Mouse (Mus musculus) limb, embryonic 13.5 days (tissue): ENCODE results near the gene Dcaf4. TPM values are rescaled to one million over a fixed set of nuclear protein-coding genes. Genes with fewer than 3 reads are reported as not detected.
A peak's percentile ranks its signal among the peaks of the same experiment; 100 is the strongest.

Experiments used
- ATAC-seq: fragments of 200-750 bp; cut with Nextera tagmentation; 2 replicates; pipeline ENCODE4 v1.8.0; 2017; ENCODE audit warnings: low read depth, moderate number of reproducible peaks, moderate TSS enrichment; ENCODE audit not compliant: low FRiP score
- H3K27ac ChIP-seq: fragments of 300-500 bp; sonication (generic); 2 replicates; pipeline ENCODE4 v1.5.1; 2015; ENCODE audit warnings: inconsistent platforms, mild to moderate bottlenecking, moderate library complexity
- H3K27me3 ChIP-seq: fragments of 300-500 bp; sonication (generic); 2 replicates; pipeline ENCODE4 v1.6.1; 2015; ENCODE audit warnings: mild to moderate bottlenecking, inconsistent platforms
- H3K36me3 ChIP-seq: fragments of 300-500 bp; sonication (generic); 2 replicates; pipeline ENCODE4 v1.6.1; 2015; ENCODE audit warnings: inconsistent platforms, mild to moderate bottlenecking, moderate library complexity
- H3K4me1 ChIP-seq: fragments of 300-500 bp; sonication (generic); 2 replicates; pipeline ENCODE4 v1.6.1; 2015; ENCODE audit warnings: inconsistent platforms
- H3K4me2 ChIP-seq: fragments of 300-500 bp; sonication (generic); replicated peaks from 2 replicates; pipeline ENCODE4 v1.6.1; 2015; ENCODE audit warnings: inconsistent platforms, mild to moderate bottlenecking, moderate library complexity
- H3K4me3 ChIP-seq: fragments of 300-500 bp; sonication (generic); 2 replicates; pipeline ENCODE4 v1.5.1; 2015; ENCODE audit warnings: moderate library complexity, mild to moderate bottlenecking, inconsistent platforms
- H3K9ac ChIP-seq: fragments of 300-500 bp; sonication (generic); 2 replicates; pipeline ENCODE4 v1.6.1; 2015; ENCODE audit warnings: mild to moderate bottlenecking, inconsistent platforms
- H3K9me3 ChIP-seq: fragments of 300-500 bp; sonication (generic); 2 replicates; pipeline ENCODE4 v1.6.1; 2016; ENCODE audit warnings: inconsistent platforms
- WGBS: fragments of 180-500 bp; shearing (Covaris S2); methylation state at CpG from one replicate; pipeline ENCODE4 v1.1.7; 2015; 5-methylcytosine and 5-hydroxymethylcytosine counted together
- polyA plus RNA-seq: library from polyadenylated mRNA; unstranded; fragments of >200 nt; fragmentation: Nextera tagmentation; extraction: Ambion mirVana; gene quantifications from 2 replicates; pipeline ENCODE4 v1.2.1, GENCODE M21; 2015

The Dcaf4 gene
- 36.2 and 37.7 TPM in 2 replicates for polyA plus RNA-seq

DNA sequence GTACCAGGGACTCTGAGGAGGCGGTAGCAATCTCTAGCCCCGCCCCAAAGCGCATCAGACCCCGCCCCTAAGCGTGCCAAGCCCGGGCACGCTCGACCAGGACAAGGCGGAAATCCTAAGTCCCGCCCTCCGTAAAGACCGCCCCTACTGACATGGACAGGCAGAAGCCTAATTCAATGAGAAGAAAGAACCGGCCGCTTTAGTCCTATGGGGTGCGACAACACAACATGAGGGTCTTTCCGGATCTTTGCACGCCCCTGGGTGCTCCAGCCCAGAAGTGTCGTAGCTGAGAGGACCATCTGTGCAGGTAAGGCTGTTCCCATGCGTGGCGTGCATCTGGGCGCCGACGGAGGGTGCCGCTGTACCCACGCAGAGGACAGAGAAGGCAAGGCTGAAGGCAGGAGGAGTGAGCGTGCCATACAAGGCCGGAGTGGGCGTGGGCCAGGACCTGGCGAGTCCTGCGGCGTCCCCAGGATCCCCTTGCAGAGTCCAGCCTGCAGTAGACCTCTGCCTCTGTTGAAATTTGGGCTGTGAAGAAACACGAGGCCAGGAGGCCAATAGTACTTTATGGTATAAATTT lies at the start of gene Dcaf4:
Gene Dcaf4, plus strand, starts transcription at position 156 of the 580 bp plus-strand sequence.
- Histone ChIP-seq H3K4me1 (peaks cover 19% of the 10 kb centered on the region), H3K9ac (peak within 1 kb of the TSS; percentile 77), H3K36me3 (no peaks in the 10 kb centered on the region), H3K9me3 (no peaks in the 10 kb centered on the region), H3K4me2 (peak within 1 kb of the TSS; percentile 73), H3K27ac (peak within 1 kb of the TSS; percentile 63; the same call in 1 of the 2 replicates), H3K27me3 (no peaks in the 10 kb centered on the region), H3K4me3 (peak within 1 kb of the TSS; percentile 74)
- peak; percentile 98 for ATAC-seq
- under 1% methylated on average over 32 of the region's 32 CpGs for WGBS

DNA sequence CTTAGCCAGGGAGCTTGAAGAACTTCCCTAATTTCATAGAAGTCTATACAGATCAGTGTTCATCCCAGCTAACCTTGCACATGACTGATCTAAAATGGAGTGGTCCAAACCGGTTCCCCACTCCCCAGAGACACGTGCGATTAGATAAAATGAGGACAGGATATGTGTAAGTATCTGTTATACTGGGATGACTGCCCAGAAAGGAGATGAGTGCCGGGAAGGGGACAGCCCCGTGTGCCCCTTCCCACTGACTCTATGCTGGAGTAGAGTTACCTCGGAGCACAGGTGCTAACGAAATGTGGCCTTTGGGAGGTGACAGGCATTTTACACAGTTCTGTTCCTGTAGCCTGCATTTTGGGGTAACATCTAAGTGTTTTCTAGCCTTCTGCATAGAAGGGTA lies 48.5 kb upstream of the Dcaf4 start:
- no peak overlapping the region for H3K4me2 ChIP-seq
- H3K4me1 ChIP-seq, result peaks cover 14% of the 10 kb centered on the region
- 81% methylated on average over 7 of the region's 7 CpGs for WGBS
- ATAC-seq, result peak; percentile 51; the same call in 1 of the 2 replicates
- no peak overlapping the region for H3K4me3 ChIP-seq
- peaks cover 9% of the 10 kb centered on the region for H3K27me3 ChIP-seq
- H3K9ac ChIP-seq, result no peak overlapping the region
- H3K36me3 ChIP-seq, result no peaks in the 10 kb centered on the region
- no peaks in the 10 kb centered on the region for H3K9me3 ChIP-seq
- no peak overlapping the region for H3K27ac ChIP-seq

- peaks cover 11% of the 10 kb centered on the region; the same call in 1 of the 2 replicates for H3K4me1 ChIP-seq
- no peaks in the 10 kb centered on the region for H3K9me3 ChIP-seq
- no peak overlapping the region for H3K4me2 ChIP-seq
- WGBS, result 48% methylated on average over 5 of the region's 5 CpGs
- no peak overlapping the region for H3K4me3 ChIP-seq
- H3K27ac ChIP-seq, result no peak overlapping the region
- no peak for ATAC-seq
- H3K36me3 ChIP-seq, result no peaks in the 10 kb centered on the region
- H3K9ac ChIP-seq, result no peak overlapping the region
- H3K27me3 ChIP-seq, result peaks cover 12% of the 10 kb centered on the region
Observed at GRCm38 (mm10) chr12:83473987-83474600, 46.2 kb upstream of the Dcaf4 start.

GRCm38 (mm10) chr12:83475419-83475818 lies 44.8 kb upstream of the Dcaf4 start:
- H3K9ac ChIP-seq, result no peak overlapping the region
- peaks cover 11% of the 10 kb centered on the region; the same call in 1 of the 2 replicates for H3K4me1 ChIP-seq
- H3K27ac ChIP-seq, result no peak overlapping the region
- H3K4me2 ChIP-seq, result no peak overlapping the region
- H3K27me3 ChIP-seq, result peaks cover 12% of the 10 kb centered on the region
- H3K36me3 ChIP-seq, result no peaks in the 10 kb centered on the region
- no peak overlapping the region for H3K4me3 ChIP-seq
- 47% methylated on average over 6 of the region's 6 CpGs for WGBS
- ATAC-seq, result no peak
- no peaks in the 10 kb centered on the region for H3K9me3 ChIP-seq

- no peak overlapping the region for H3K4me2 ChIP-seq
- H3K9ac ChIP-seq, result no peak overlapping the region
- no peak for ATAC-seq
- peaks cover 8% of the 10 kb centered on the region; the same call in 1 of the 2 replicates for H3K4me1 ChIP-seq
- H3K27me3 ChIP-seq, result peaks cover 12% of the 10 kb centered on the region
- no peak overlapping the region for H3K4me3 ChIP-seq
- no peaks in the 10 kb centered on the region for H3K36me3 ChIP-seq
- WGBS, result 93% methylated on average over 10 of the region's 10 CpGs
- H3K27ac ChIP-seq, result no peak overlapping the region
- H3K9me3 ChIP-seq, result no peaks in the 10 kb centered on the region
Observed at GRCm38 (mm10) chr12:83476277-83476676, 44.0 kb upstream of the Dcaf4 start.

DNA sequence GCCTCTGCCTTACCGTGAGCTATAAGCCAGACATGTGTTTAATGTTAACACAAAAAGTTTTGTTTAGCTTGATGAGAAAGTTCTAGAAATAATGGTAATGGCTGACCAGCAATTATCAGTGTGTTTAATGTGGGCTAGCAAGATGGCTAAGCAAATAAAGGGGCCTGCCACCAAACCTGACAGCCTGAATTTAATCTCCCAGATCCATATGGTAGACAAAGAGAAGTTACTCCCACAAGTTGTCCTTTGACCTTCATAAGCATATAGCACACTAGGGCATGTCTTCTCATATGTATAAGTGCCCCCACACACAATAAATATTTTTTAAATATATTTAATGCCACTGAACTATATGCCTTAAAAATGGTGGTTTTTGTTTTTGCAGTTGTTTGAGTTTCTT lies 41.1 kb upstream of the Dcaf4 start:
- Histone ChIP-seq H3K4me1 (peaks cover 10% of the 10 kb centered on the region), H3K27ac (no peak overlapping the region), H3K27me3 (peaks cover 19% of the 10 kb centered on the region), H3K9me3 (no peaks in the 10 kb centered on the region), H3K9ac (no peak overlapping the region), H3K4me2 (no peak overlapping the region), H3K4me3 (no peak overlapping the region), H3K36me3 (no peaks in the 10 kb centered on the region)
- 46% methylated on average over 1 of the region's 1 CpGs for WGBS
- no peak for ATAC-seq

DNA sequence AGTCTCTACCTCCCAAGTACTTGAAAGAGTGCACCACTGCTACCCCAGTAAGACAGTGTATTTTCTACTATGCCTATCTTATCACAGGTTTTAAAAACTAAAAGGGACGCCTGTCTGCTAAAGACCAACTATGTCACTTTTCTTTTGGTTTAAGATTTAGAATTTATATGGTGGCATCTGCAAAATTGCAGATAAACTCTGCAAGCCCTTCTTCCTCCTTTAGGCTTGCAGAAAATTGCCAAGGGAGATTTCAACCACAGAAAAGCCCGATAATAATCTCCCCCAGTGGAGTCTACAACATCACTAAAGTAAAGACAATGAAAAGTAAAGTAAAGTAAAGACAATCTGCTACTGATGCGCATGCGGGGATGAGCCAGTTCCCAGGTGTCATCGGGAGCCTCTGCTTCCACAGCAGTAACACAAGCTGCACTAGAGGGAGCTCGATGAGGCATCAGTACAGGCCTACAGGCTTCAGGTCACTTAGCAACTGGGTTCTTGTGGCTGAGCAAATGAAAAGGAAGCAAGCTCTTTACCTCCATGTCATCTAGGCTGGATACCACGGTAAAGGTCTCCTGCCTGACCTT lies 40.4 kb upstream of the Dcaf4 start:
- Histone ChIP-seq H3K27ac (no peak overlapping the region), H3K9ac (no peak overlapping the region), H3K9me3 (no peaks in the 10 kb centered on the region), H3K36me3 (no peaks in the 10 kb centered on the region), H3K4me1 (peaks cover 18% of the 10 kb centered on the region), H3K4me2 (no peak overlapping the region), H3K4me3 (no peak overlapping the region), H3K27me3 (peaks cover 26% of the 10 kb centered on the region)
- WGBS, result 71% methylated on average over 7 of the region's 7 CpGs
- no peak for ATAC-seq

DNA sequence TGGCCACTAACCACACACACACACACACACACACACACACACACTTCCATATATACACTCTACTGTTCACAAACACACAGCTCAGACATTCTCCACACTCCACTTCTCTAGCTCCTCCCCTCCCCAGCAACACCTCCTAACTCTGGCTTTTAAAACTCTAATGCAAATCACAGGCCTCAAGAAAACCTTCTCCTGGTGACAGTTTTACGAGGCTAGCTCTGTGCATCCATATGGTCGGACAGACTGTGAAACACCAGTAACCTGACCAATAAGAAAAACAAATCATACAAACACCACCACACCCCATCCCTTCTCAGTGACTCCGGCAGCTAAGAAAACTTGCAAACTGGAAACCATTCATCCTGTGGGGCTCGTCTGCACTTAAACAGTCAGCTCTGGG lies 38.8 kb upstream of the Dcaf4 start:
- Histone ChIP-seq H3K9ac (no peak overlapping the region), H3K4me3 (no peak overlapping the region), H3K4me2 (no peak overlapping the region), H3K4me1 (peaks cover 33% of the 10 kb centered on the region), H3K27ac (no peak overlapping the region), H3K27me3 (peaks cover 41% of the 10 kb centered on the region), H3K36me3 (no peaks in the 10 kb centered on the region), H3K9me3 (no peaks in the 10 kb centered on the region)
- WGBS, result 11% methylated on average over 4 of the region's 4 CpGs
- ATAC-seq, result peak; percentile 88

DNA sequence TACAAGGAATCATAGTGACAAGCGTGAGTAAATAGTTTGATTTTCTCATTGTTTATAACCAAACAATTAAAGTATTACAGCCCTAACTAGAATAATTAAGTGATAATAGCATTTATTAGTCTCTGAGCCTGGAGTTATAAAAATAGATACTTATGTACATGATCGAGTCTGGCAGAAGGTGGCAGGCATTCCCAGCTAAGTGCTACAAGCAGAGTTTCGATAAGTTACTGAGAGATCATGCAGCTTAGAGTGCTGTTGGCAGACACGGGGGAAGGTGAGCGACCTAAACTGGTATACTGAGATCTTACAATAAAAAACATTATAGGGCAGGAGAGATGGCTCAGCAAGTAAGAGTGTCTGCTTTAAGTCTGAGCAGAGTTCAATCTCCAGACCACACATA lies 36.6 kb upstream of the Dcaf4 start:
- 49% methylated on average over 5 of the region's 5 CpGs for WGBS
- ATAC-seq, result no peak
- no peaks in the 10 kb centered on the region for H3K36me3 ChIP-seq
- H3K4me1 ChIP-seq, result peaks cover 42% of the 10 kb centered on the region
- H3K9me3 ChIP-seq, result no peaks in the 10 kb centered on the region
- H3K27ac ChIP-seq, result no peak overlapping the region
- H3K9ac ChIP-seq, result no peak overlapping the region
- H3K27me3 ChIP-seq, result peaks cover 44% of the 10 kb centered on the region
- no peak overlapping the region for H3K4me3 ChIP-seq
- H3K4me2 ChIP-seq, result no peak overlapping the region

DNA sequence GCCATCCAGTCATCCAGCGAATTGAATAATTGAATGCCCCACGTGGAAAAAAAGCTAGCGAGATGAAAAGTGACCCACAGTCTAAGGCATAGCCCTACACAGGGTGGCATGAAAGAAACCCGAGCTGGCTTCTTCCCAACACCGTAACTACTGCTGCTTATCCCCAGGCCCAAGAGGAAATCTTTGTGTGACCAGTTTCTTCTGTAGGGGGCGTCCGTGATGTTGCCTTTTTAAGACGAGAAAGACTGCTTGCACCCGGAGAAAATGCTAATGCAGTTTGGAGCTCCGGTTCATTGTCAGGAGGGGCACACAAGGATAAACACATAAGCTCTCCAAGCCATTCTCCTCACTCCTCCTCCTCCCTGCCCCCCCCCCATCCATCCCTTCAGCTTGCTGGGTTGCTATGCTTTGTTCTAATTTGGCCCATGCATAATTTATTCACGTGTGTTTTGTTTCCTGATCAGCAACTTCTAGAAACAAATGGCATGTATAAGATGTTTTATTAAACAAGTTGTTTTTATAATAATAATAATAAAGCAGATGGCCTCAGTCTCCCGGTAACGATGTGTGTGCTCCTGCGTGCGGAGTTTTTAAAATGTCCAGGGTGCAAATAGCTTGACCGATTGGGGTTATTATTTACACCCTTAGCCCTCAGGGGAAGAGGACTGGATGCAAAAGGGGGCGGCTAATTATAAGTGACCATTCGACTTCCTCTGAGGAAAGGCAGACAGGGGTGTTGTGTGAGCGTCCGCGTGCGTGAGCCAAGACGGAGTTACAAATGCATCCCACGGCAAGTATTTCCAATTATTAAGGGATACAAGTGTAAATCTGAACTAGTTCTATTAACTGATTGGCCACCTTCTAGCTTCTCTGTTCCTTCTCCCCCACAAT lies 35.2 kb upstream of the Dcaf4 start:
- Histone ChIP-seq H3K9me3 (no peaks in the 10 kb centered on the region), H3K4me3 (peak overlapping the region; percentile 65), H3K36me3 (no peaks in the 10 kb centered on the region), H3K27ac (no peak overlapping the region), H3K4me1 (peaks cover 47% of the 10 kb centered on the region), H3K9ac (peak overlapping the region; percentile 75), H3K27me3 (peaks cover 54% of the 10 kb centered on the region), H3K4me2 (peak overlapping the region; percentile 100)
- no peak for ATAC-seq
- WGBS, result 1% methylated on average over 24 of the region's 24 CpGs

- Histone ChIP-seq H3K4me3 (peak overlapping the region; percentile 65), H3K4me1 (peaks cover 46% of the 10 kb centered on the region), H3K9ac (peak overlapping the region; percentile 75), H3K27me3 (peaks cover 54% of the 10 kb centered on the region), H3K27ac (no peak overlapping the region), H3K9me3 (peaks cover 2% of the 10 kb centered on the region; the same call in 1 of the 2 replicates), H3K4me2 (peak overlapping the region; percentile 100), H3K36me3 (no peaks in the 10 kb centered on the region)
- whole genome bisulfite sequencing, result under 1% methylated on average over 53 of the region's 53 CpGs
- no peak for ATAC-seq
Observed at GRCm38 (mm10) chr12:83485911-83486670, 34.2 kb upstream of the Dcaf4 start.
